Mouse (Mus musculus) skeletal muscle tissue, adult 2 months (tissue): Measurements from ENCODE around the gene Spata7.

Source experiments
- DNase-seq: peaks from one replicate; pipeline ENCODE4 v3.0.0-alpha.2; 2012; ENCODE audit warnings: low read depth, low spot score

The Spata7 gene

DNA sequence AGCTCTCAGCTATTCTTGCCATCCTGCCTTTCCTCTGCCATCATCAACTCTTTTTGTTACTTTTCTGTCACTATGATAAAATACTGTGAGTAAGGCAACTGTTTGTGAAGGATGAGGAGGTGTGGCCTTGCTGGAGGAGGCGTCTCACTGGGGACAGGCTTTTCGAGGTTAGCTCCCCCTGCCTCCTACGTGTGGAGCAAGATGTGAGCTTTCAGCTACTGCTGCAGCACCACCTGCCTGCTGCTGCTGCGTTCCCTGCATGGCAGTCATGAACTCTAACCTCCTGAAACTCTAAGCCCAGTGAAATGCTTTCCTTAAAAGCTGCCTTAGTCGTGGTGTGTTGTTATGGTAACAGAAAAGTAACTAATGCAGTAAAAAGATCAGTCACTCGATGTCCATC, 45.9 kb downstream of the Spata7 start:
- DNase-seq = no peak

DNA sequence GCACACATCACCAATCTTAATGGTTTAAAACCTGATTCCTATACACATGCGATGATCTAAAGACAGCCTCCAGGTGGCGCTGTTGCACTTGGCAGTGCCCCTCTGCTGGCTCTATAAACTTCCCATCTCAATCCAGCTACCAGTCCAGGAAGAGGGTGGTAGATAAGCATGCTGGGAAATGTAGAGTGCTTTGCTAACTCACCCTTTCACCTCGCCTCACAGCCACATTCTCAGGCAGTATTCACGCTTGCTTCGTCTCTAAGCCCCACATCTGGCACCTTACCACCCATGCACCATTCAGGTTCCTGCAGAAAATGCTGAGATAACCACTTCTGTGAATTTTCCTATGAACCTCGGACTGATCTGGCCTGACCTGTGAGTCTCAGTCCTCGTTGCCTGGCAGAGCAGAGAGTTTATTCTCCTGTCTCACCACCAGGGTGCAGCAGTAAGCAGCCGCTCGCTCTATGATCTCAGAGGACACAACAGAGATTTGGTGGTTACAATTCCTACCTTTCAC, 46.7 kb downstream of the Spata7 start:
- peak; percentile 82 for DNase-seq

DNA sequence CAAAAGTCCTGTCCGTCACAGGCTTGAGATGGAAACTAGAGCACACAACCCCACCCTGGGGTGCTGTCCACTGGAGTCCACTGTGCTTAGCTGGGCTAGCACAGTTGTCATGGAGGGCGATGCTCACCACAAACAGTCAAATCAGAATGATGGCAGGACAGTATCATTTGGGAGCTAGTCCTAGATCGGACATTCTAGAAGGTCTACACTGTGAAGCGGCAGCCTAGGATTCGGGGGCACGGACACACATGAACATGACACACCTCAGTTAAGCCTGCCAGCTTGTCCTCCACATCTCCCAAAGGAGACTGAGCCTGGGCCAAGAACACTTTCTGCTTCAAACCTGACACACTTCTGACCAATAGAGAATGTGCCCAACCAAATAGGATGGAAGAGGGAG, 48.9 kb downstream of the Spata7 start:
- DNase-seq = no peak

DNA sequence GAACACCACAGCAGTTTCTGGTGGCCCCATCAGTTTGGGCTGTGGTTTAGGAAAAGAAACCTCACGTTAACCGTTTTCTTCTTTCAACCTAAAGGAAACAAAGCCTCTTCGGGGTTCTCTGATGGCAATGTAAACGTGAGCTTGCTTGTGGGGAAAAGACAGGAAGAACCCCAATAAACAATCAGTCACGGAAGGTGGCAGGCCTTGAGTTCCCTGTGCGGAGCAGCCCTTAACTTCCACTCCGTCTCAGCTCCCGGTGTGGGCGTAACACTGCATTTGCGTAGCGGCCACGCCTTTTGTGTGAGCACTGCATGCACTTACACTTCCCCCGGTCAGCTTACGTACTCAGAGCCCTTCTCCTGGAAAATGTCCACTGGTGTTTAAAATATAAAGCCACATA, 49.4 kb downstream of the Spata7 start:
- no peak for DNase-seq

DNA sequence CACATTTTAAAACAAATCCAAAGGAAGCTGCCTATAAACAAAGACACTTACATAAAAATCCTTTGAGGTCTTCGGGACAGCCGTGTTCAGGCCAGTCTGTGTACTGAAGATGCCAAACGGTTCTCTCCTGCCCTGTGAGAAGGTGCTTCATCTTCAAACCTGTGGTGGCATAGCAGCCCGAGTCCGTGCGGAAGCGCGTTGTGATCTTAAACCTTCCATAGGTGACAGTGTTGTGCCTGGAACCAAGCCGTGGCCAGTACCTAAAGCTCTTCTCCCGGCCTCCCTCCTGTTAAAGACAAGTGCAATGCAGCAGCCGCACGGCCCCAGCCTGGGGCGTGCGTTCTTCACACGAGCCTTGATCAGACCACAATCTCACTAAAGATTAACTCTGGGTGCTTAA, 51.9 kb downstream of the Spata7 start:
- no peak for DNase-seq

DNA sequence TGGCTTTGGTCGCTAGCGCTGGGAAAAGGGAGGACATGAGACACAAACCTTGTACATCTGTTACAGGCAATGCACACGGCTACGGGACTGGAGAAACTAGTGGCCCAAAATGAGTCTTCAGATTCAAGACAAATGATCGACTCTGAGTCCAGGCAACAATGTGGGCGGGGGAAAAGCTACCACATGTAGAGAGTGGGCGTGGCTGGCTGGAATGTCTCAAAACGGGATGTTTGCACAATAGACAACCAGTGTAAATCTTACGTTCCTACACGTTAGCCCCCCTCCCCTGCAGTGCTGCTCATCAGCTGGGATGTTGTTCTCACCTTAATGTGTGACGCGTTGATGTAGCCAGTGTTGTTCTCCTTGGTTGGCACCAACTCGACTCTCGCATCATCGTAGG, 54.2 kb downstream of the Spata7 start:
- no peak for DNase-seq

DNA sequence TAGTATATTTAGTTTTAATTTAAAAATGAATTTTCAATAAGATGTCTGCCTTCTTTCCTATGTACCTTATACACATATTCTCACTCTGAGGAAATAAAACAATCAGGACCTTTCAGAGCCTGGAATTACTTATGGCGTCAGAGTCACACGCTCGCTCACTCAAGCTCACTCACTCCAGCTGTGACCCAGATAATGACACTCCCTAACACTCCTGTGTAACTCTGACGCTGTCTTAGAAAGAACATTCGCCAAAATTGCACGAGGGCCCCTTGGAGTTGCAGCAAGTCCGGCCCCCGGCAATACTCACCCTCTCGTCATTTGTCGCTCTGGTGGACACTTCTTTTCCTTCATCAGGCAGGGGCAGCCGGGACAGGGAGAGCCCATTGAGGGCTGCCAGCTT, 55.2 kb downstream of the Spata7 start:
- DNase-seq = no peak

DNA sequence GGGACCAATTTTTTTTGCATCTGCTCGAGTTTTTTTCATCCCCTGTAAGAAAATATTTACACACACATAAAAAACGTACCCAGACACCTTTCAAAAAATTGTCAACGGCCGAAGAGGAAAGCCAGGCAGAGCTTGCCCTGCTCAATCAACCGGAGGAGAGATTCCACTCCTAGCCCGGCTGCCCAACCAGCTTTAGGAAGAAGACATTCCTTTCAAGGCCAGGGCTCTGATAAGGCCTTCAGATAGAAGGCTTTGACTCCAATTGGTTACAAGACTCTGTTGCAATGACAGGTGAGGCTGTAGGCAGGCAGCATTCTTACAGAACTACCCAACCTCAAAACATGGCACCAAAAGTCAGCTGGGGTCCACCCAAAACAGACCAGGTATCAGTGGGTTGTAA, 55.6 kb downstream of the Spata7 start:
- DNase-seq = no peak

DNA sequence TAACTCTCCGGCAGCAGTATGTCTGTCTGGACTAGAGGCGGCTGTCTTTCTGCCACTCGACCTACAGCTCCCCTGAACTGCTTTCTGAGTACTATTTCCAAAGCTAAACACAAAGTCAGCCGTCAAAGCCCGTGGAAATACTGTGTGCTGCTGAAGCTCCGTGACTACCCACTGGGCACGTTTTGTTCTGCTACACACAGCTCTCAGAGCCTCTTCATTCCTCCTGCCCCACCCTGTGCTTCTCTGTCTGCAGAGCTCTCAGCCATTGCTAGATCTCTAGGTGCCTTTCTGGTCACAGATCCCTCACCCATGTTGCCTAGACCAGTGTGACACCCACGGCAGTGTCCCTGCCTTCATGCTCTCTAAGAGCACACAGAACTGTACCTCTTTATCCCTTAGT, 62.3 kb downstream of the Spata7 start:
- DNase-seq = no peak

DNA sequence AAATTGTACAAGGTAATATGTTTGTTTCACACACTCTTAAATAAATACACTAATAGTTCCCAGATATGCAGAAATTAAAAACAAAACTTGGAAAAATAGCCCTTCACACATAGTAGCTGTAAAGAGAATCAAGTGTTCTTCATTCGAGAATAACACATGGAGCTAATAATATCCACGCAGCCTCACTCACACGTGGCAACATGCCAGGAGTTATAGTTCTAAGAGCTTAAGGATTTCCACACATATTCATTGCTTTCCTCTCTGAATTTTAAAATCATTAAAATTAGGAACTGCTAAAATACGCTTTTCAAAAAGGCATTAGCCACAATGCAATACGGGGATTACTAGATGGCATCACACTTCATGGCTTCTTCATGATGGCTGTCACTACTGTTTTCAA, 69.2 kb downstream of the Spata7 start:
- no peak for DNase-seq

DNA sequence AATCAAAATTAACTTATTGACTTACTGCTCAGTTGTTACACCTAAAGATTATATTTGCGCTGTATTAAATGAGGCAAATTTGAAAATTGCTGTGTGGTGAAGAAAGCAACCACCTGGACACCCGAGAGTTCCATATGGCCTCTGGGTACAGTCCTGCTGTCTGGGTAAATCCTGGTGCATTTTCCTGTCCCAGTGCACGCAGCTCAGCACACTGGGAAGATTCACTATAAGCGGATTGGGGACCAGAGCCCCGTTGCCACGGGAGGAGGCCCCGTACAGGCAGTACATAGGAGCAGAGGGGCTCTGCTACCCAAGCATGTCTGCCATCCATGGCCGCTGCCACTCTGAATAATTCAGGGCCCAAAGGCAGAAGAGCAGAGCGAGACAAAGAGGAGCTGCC, 73.6 kb downstream of the Spata7 start:
- no peak for DNase-seq

DNA sequence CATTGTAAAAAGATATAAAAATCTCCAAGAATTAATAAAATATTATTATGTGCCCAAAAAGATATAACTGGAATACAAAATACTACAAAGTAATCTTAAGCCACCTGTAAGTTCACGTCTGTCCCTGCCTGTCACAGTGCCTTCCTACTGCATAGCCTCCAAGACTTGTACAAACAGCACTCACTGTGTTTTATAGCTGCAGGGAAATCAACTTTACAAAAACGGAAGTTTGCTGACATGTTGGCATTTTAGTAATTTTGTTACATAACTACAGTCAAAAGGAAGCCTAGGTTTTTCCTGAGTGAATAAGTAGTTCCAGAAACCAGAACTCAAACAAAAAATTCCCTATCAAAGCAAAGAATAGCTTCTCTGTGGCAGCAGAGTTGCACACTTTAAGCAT, 75.6 kb downstream of the Spata7 start:
- DNase-seq = no peak

DNA sequence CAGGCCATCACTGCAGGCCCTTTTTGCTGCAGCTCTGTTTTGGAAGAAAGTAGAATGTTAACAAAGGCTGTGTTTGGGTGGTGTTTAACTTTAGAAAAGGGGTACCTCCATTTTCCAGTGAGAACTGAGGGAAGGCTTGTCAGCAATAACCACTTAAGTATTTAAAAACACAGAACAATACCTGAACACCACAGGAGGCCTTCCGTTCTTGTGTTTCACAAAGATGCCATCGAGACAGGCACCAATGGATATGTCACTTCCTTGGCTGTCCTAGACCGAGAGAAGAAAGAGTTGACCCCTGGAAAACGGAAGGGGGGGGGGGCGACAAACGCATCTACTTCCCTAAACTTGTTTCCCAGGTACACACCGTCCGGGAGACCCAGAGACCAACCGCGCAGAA, 76.0 kb downstream of the Spata7 start:
- DNase-seq = no peak

DNA sequence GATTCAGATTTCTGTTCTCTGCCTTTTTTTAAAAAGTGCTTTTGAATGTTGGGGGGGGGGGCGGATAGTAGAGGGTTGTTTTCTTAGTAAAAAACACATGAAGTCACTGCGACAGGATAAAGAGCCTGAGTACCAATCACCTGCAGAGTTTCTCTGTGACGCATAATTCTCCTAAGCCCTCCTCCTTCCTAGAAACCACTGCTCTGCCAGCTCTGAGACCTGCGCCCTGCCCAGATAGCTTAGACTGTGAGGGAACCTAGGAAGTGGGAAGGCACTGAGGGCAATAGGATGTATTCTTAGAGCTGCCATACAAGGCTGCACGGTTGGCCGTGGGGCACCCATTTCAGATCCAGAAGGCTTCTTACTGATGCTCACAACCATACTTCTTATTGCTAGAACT, 84.9 kb downstream of the Spata7 start:
- DNase-seq = no peak

DNA sequence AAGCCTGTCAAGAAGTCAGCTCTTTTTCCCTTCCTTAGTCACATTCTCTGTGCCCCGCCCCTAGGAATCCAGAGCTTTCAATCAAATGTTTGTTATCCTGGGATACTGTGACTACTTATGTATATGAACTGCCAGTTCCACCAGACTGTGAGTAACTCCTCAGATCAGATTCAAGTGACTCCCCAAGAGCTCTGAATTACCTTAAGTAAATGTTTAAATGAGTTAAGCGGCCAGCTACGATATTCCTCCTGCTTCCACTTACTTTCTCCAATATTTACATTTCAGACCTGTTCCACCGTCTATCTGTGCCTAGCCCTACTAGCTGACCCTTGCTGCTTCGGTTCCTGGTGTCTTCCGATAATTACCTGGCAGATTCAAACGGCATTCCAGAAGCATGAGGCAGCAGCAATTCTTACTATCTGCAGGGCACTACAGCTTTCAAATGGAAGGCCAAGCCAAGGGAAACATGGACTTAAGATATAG, 85.7 kb downstream of the Spata7 start:
- no peak for DNase-seq

DNA sequence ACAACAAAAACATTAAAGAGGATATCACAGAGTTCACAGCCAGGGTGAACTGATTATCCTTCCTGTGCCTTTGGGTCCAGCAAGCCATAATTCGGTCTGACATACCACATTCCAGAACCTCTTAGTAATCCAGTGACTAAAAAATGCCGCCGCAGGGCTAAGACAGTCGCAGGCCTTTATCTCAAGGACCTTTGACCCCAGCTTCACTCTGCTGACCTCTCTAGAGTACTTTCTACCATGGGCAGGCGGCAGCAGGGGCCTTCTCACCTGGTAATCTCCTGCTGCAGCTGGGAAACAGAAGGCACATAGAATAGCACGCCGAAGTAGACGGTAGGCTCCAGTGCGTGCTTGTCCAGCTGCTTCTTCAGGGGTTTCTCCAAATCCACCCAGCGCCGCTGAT, 86.8 kb downstream of the Spata7 start:
- DNase-seq = no peak

DNA sequence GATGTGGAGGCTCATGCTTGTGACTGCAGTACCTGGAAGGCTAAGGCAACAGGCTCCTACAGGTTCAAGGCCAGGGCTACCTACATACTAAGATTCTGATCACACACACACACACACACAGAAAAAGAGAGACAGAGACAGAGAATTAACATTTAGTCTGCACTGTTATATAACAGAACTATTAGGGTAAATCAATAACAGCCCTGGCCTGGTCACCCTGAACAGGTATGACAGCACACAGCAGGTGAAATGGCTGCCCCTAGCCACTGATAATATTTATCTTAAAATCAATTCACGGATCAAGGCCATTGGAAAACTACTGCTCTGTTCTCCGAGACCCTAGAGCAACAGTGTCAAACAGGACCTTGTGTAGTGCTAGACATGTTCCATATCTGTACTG, 88.2 kb downstream of the Spata7 start:
- no peak for DNase-seq
